Mouse (Mus musculus): Measurements from ENCODE around the gene Actr5. TPM values are rescaled to one million over a fixed set of nuclear protein-coding genes. Genes with fewer than 3 reads are reported as not detected.

The Actr5 gene
- polyA plus RNA-seq, 1 experiment from 2014 or later, result 20.7 TPM

- H3K4me2 ChIP-seq (ENCODE audit: low read depth, low read length, severe bottlenecking), result peak overlapping the region; percentile 32; the same call in 1 of the 2 replicates
- no peaks in the 10 kb centered on the region for H3K36me3 ChIP-seq (ENCODE audit: control insufficient read depth, insufficient read depth, low read length)
- no peak overlapping the region for H3K27ac ChIP-seq (ENCODE audit: low read depth, low read length)
- no peak for ATAC-seq (replicated peaks; ENCODE audit: low FRiP score)
- 0% methylated on average over 12 of the region's 12 CpGs for WGBS
- no peak for DNase-seq (ENCODE audit: low spot score)
- H3K4me3 ChIP-seq (ENCODE audit: low read depth, low read length), result peak overlapping the region; percentile 18
- peak overlapping the region; percentile 29 for H3K9ac ChIP-seq (ENCODE audit: low read length)
- peaks cover 67% of the 10 kb centered on the region for H3K27me3 ChIP-seq (ENCODE audit: control insufficient read depth, insufficient read depth, low read length)
- no peaks in the 10 kb centered on the region for H3K9me3 ChIP-seq (ENCODE audit: control insufficient read depth, low read length)
- peaks cover 9% of the 10 kb centered on the region for H3K4me1 ChIP-seq (replicated peaks; ENCODE audit: control insufficient read depth, insufficient read depth, low read length)
These were observed 8.4 kb upstream of the Actr5 start for GRCm38 (mm10) chr2:158616296-158616695.

GRCm38 (mm10) chr2:158616790-158617189 is 7.9 kb upstream of the Actr5 start:
- Histone ChIP-seq H3K36me3 (ENCODE audit: control insufficient read depth, insufficient read depth, low read length) (no peaks in the 10 kb centered on the region), H3K9ac (ENCODE audit: low read length) (no peak overlapping the region), H3K4me1 (replicated peaks; ENCODE audit: control insufficient read depth, insufficient read depth, low read length) (peaks cover 8% of the 10 kb centered on the region), H3K9me3 (ENCODE audit: control insufficient read depth, low read length) (no peaks in the 10 kb centered on the region), H3K27ac (ENCODE audit: low read depth, low read length) (no peak overlapping the region), H3K4me3 (ENCODE audit: low read depth, low read length) (no peak overlapping the region), H3K4me2 (ENCODE audit: low read depth, low read length, severe bottlenecking) (0 out of 2 replicates have a peak overlapping the region, but pooled peaks have one; percentile 5), H3K27me3 (ENCODE audit: control insufficient read depth, insufficient read depth, low read length) (peaks cover 62% of the 10 kb centered on the region)
- ATAC-seq (replicated peaks; ENCODE audit: low FRiP score) (no peak), DNase-seq (ENCODE audit: low spot score) (no peak)
- 8% methylated on average over 11 of the region's 11 CpGs for WGBS

GRCm38 (mm10) chr2:158625231-158625630 is 543 bp downstream of the Actr5 start:
- peak overlapping the region; percentile 84 for H3K4me2 ChIP-seq (ENCODE audit: low read depth, low read length, severe bottlenecking)
- peaks cover 3% of the 10 kb centered on the region; the same call in 1 of the 2 replicates for H3K36me3 ChIP-seq (ENCODE audit: control insufficient read depth, insufficient read depth, low read length)
- ATAC-seq (replicated peaks; ENCODE audit: low FRiP score), result no peak; the same call in 1 of the 2 replicates
- under 1% methylated on average over 44 of the region's 44 CpGs for WGBS
- H3K27me3 ChIP-seq (ENCODE audit: control insufficient read depth, insufficient read depth, low read length), result no peaks in the 10 kb centered on the region
- peaks cover 5% of the 10 kb centered on the region; the same call in 1 of the 2 replicates for H3K4me1 ChIP-seq (replicated peaks; ENCODE audit: control insufficient read depth, insufficient read depth, low read length)
- H3K9ac ChIP-seq (ENCODE audit: low read length), result peak overlapping the region; percentile 82
- no peaks in the 10 kb centered on the region for H3K9me3 ChIP-seq (ENCODE audit: control insufficient read depth, low read length)
- H3K4me3 ChIP-seq (ENCODE audit: low read depth, low read length), result peak overlapping the region; percentile 93
- H3K27ac ChIP-seq (ENCODE audit: low read depth, low read length), result peak overlapping the region; percentile 62
- DNase-seq (ENCODE audit: low spot score), result no peak

- Histone ChIP-seq H3K27me3 (ENCODE audit: control insufficient read depth, insufficient read depth, low read length) (no peaks in the 10 kb centered on the region), H3K4me3 (ENCODE audit: low read depth, low read length) (peak overlapping the region; percentile 93), H3K4me1 (replicated peaks; ENCODE audit: control insufficient read depth, insufficient read depth, low read length) (peaks cover 5% of the 10 kb centered on the region; the same call in 1 of the 2 replicates), H3K9me3 (ENCODE audit: control insufficient read depth, low read length) (no peaks in the 10 kb centered on the region), H3K36me3 (ENCODE audit: control insufficient read depth, insufficient read depth, low read length) (peaks cover 3% of the 10 kb centered on the region; the same call in 1 of the 2 replicates), H3K4me2 (ENCODE audit: low read depth, low read length, severe bottlenecking) (peak overlapping the region; percentile 84), H3K27ac (ENCODE audit: low read depth, low read length) (no peak overlapping the region), H3K9ac (ENCODE audit: low read length) (peak overlapping the region; percentile 82)
- no peak for ATAC-seq (replicated peaks; ENCODE audit: low FRiP score)
- 45% methylated on average over 8 of the region's 8 CpGs for WGBS
- no peak for DNase-seq (ENCODE audit: low spot score)
These were observed 1.0 kb downstream of the Actr5 start for GRCm38 (mm10) chr2:158625697-158626096.

- Histone ChIP-seq H3K4me3 (ENCODE audit: low read depth, low read length) (no peak overlapping the region), H3K36me3 (ENCODE audit: control insufficient read depth, insufficient read depth, low read length) (peaks cover 11% of the 10 kb centered on the region; the same call in 1 of the 2 replicates), H3K9me3 (ENCODE audit: control insufficient read depth, low read length) (no peaks in the 10 kb centered on the region), H3K27me3 (ENCODE audit: control insufficient read depth, insufficient read depth, low read length) (no peaks in the 10 kb centered on the region), H3K27ac (ENCODE audit: low read depth, low read length) (no peak overlapping the region), H3K4me1 (replicated peaks; ENCODE audit: control insufficient read depth, insufficient read depth, low read length) (peaks cover 5% of the 10 kb centered on the region; the same call in 1 of the 2 replicates), H3K4me2 (ENCODE audit: low read depth, low read length, severe bottlenecking) (no peak overlapping the region), H3K9ac (ENCODE audit: low read length) (no peak overlapping the region)
- ATAC-seq (replicated peaks; ENCODE audit: low FRiP score) (no peak), DNase-seq (ENCODE audit: low spot score) (no peak)
- WGBS, result 69% methylated on average over 3 of the region's 3 CpGs
These were observed 4.2 kb downstream of the Actr5 start for GRCm38 (mm10) chr2:158628858-158629257.

- peaks cover 11% of the 10 kb centered on the region; the same call in 1 of the 2 replicates for H3K36me3 ChIP-seq (ENCODE audit: control insufficient read depth, insufficient read depth, low read length)
- no peak overlapping the region for H3K4me2 ChIP-seq (ENCODE audit: low read depth, low read length, severe bottlenecking)
- H3K4me1 ChIP-seq (replicated peaks; ENCODE audit: control insufficient read depth, insufficient read depth, low read length), result peaks cover 4% of the 10 kb centered on the region; the same call in 1 of the 2 replicates
- no peak overlapping the region for H3K27ac ChIP-seq (ENCODE audit: low read depth, low read length)
- H3K4me3 ChIP-seq (ENCODE audit: low read depth, low read length), result no peak overlapping the region
- no peaks in the 10 kb centered on the region for H3K27me3 ChIP-seq (ENCODE audit: control insufficient read depth, insufficient read depth, low read length)
- no peak overlapping the region for H3K9ac ChIP-seq (ENCODE audit: low read length)
- WGBS, result 79% methylated on average over 1 of the region's 1 CpGs
- ATAC-seq (replicated peaks; ENCODE audit: low FRiP score) (no peak), DNase-seq (ENCODE audit: low spot score) (peak; percentile 63)
- no peaks in the 10 kb centered on the region for H3K9me3 ChIP-seq (ENCODE audit: control insufficient read depth, low read length)
These were observed 4.7 kb downstream of the Actr5 start for GRCm38 (mm10) chr2:158629414-158629813.

GRCm38 (mm10) chr2:158631873-158632272 is 7.2 kb downstream of the Actr5 start:
- Histone ChIP-seq H3K27ac (ENCODE audit: low read depth, low read length) (no peak overlapping the region), H3K36me3 (ENCODE audit: control insufficient read depth, insufficient read depth, low read length) (peaks cover 13% of the 10 kb centered on the region; the same call in 1 of the 2 replicates), H3K4me2 (ENCODE audit: low read depth, low read length, severe bottlenecking) (no peak overlapping the region), H3K9me3 (ENCODE audit: control insufficient read depth, low read length) (no peaks in the 10 kb centered on the region), H3K27me3 (ENCODE audit: control insufficient read depth, insufficient read depth, low read length) (no peaks in the 10 kb centered on the region), H3K4me3 (ENCODE audit: low read depth, low read length) (no peak overlapping the region), H3K4me1 (replicated peaks; ENCODE audit: control insufficient read depth, insufficient read depth, low read length) (no peaks in the 10 kb centered on the region), H3K9ac (ENCODE audit: low read length) (no peak overlapping the region)
- ATAC-seq (replicated peaks; ENCODE audit: low FRiP score) (no peak), DNase-seq (ENCODE audit: low spot score) (no peak)
- 84% methylated on average over 5 of the region's 5 CpGs for WGBS

GRCm38 (mm10) chr2:158641869-158642268 is 17.2 kb downstream of the Actr5 start:
- Histone ChIP-seq H3K4me3 (ENCODE audit: low read depth, low read length) (no peak overlapping the region), H3K9ac (ENCODE audit: low read length) (no peak overlapping the region), H3K27me3 (ENCODE audit: control insufficient read depth, insufficient read depth, low read length) (no peaks in the 10 kb centered on the region), H3K4me2 (ENCODE audit: low read depth, low read length, severe bottlenecking) (no peak overlapping the region), H3K4me1 (replicated peaks; ENCODE audit: control insufficient read depth, insufficient read depth, low read length) (no peaks in the 10 kb centered on the region), H3K36me3 (ENCODE audit: control insufficient read depth, insufficient read depth, low read length) (peaks cover 4% of the 10 kb centered on the region; the same call in 1 of the 2 replicates), H3K9me3 (ENCODE audit: control insufficient read depth, low read length) (no peaks in the 10 kb centered on the region), H3K27ac (ENCODE audit: low read depth, low read length) (no peak overlapping the region)
- WGBS, result 21% methylated on average over 2 of the region's 2 CpGs
- ATAC-seq (replicated peaks; ENCODE audit: low FRiP score) (peak; percentile 59), DNase-seq (ENCODE audit: low spot score) (peak; percentile 79)

- Histone ChIP-seq H3K4me2 (ENCODE audit: low read depth, low read length, severe bottlenecking) (no peak overlapping the region), H3K9me3 (ENCODE audit: control insufficient read depth, low read length) (no peaks in the 10 kb centered on the region), H3K4me1 (replicated peaks; ENCODE audit: control insufficient read depth, insufficient read depth, low read length) (no peaks in the 10 kb centered on the region), H3K4me3 (ENCODE audit: low read depth, low read length) (no peak overlapping the region), H3K9ac (ENCODE audit: low read length) (no peak overlapping the region), H3K27ac (ENCODE audit: low read depth, low read length) (no peak overlapping the region), H3K27me3 (ENCODE audit: control insufficient read depth, insufficient read depth, low read length) (no peaks in the 10 kb centered on the region), H3K36me3 (ENCODE audit: control insufficient read depth, insufficient read depth, low read length) (no peaks in the 10 kb centered on the region; the same call in 1 of the 2 replicates)
- no peak for DNase-seq (ENCODE audit: low spot score)
- ATAC-seq (replicated peaks; ENCODE audit: low FRiP score), result no peak
- WGBS, result 85% methylated on average over 2 of the region's 2 CpGs
These were observed 17.9 kb downstream of the Actr5 start for GRCm38 (mm10) chr2:158642587-158642986.
